Mouse (Mus musculus): ENCODE measurements around the gene Impdh1.
A peak's percentile ranks its signal among the peaks of the same experiment; 100 is the strongest.

DNA sequence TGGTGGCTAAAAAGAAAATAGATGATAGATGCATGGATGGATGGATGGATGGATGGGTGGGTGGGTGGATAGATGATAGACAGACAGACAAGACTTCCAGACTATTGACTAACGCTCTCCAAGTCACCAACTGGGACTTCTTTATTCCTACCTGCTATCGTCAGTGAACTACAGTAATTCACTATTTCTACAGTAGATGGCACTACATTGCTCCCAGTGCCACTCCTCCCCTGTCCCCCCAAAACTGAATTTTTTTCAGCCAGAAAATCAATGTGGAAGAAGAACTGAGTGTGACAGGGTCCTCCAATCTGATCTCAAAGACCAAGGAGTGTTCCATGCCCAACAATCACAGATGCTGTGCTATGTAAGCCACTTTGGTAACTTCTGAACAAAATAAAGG, 25.5 kb upstream of the Impdh1 start:
- TF ChIP-seq POLR2A (IDR thresholded peaks at IDR 0.05; ENCODE audit: low read depth, low read length) (no peak), CTCF (conservative IDR thresholded peaks at IDR 0.05; ENCODE audit: insufficient read depth, insufficient read length, low read depth, low read length) (peak; percentile 34; the same call in 1 of the 2 replicates)
